Mouse (Mus musculus): ENCODE measurements around the gene Rnf38. TPM values are rescaled to one million over a fixed set of nuclear protein-coding genes. Genes with fewer than 3 reads are reported as not detected.
A peak's percentile ranks its signal among the peaks of the same experiment; 100 is the strongest.

The Rnf38 gene
- polyA plus RNA-seq, 1 experiment from 2014 or later: 55.1 TPM

DNA sequence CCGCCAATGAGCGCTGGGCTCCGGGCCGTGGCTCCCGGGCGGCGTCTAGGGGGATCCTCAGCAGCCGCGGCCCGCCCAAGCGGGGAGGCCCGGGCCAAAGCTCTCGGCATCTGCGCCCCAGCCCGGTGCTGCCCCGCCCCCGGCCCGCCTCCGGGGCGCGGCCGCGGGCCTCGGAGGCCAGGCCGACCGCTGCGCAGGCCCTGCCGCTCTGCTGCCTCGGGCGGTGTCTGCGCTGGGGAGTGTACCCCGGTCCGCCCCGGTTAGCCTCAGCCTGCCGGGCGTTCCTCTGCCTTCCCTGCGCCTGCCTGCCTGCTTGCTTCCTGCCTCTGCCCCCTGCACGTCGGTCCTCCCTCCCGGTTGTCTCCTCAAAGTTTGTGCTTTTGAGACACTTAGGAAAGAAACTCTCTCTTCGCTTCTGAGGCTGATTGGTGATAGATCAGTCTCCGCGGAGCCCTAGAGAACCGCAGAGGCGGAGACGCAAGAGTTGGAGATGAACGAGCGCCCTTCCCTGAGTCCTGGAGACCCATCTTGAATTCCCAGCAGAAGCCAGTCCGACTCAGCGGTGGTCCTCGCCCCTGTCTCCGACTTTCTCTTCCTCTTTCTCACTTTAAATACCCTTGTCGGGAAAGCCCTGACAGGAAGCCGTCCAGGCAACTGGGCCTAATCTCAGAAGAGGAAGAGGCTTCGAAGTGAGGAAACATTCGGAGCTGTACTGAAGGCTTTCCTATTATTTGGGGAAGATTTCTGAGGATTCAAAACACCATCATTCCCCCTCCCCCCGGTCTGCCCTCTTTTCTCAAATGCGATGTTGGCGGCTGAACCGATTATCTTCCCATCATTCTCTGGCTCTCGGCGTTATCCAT is 646 bp upstream of the Rnf38 start:
- peaks cover 12% of the 10 kb centered on the region for H3K4me1 ChIP-seq (ENCODE audit: control insufficient read depth, insufficient read depth, low read length)
- H3K27ac ChIP-seq (ENCODE audit: low read depth, low read length): peak overlapping the region; percentile 95
- H3K4me2 ChIP-seq (ENCODE audit: low read depth): peak overlapping the region; percentile 70
- peak overlapping the region; percentile 93 for H3K4me3 ChIP-seq (ENCODE audit: low read depth, low read length)
- under 1% methylated on average over 42 of the region's 62 CpGs for WGBS
- no peaks in the 10 kb centered on the region for H3K36me3 ChIP-seq (ENCODE audit: control insufficient read depth, insufficient read depth, low read length)
- no peaks in the 10 kb centered on the region for H3K27me3 ChIP-seq (ENCODE audit: control insufficient read depth, insufficient read depth, low read length)
- ATAC-seq (ENCODE audit: insufficient read depth, low FRiP score, low TSS enrichment): peak; percentile 94
- no peaks in the 10 kb centered on the region for H3K9me3 ChIP-seq (ENCODE audit: control insufficient read depth, low read length)
- DNase-seq (ENCODE audit: low spot score): peak; percentile 93
- peak overlapping the region; percentile 87 for H3K9ac ChIP-seq (ENCODE audit: low read length)

DNA sequence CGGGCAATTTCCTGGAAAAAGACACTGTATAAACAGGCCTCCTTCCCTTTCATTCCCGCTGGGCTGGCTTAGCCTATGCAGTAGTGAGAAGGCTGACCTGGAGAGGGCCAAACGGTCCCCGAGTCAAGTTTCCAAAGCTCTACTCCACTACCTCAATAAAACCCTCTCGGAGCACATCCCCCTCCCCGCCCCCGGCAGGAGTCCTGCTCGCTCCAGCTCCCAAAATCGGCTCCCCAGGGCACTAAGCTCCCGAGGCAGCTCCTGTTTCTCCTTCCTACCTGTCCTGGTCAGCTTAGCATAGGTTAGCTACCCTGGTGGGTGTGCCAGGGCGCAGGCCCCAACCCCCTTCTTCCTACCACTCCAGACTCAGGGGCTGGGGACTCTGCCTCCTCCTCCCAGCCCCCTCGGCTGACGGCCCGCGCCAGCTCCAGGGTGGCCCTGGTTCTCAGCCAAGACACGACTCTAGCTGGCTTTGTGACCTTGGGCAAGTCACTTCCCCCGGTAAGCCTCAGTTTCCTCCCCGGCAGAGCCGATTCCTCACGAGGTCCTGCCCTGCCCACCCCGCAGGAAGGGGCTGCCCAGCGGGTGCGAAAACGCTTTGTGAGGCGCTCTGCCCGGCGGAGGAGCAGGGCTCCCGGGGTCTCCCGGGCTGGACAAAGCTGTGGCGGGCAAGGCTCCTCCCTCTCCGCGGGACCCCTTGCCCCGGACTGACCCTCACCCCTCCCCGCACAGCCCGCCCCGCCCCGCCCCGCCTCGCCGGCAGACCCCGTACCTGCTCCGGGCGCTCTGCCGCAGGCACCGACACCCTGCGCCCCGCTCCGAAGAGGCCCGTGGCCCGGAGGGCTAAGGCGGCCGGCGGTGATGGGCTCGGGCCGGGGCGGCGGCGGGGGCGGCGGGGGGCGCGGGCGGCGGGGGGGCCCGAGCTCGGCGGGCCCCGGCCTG is 547 bp downstream of the Rnf38 start:
- peak overlapping the region; percentile 93 for H3K4me3 ChIP-seq (ENCODE audit: low read depth, low read length)
- peak; percentile 64 for ATAC-seq (ENCODE audit: insufficient read depth, low FRiP score, low TSS enrichment)
- no peaks in the 10 kb centered on the region for H3K36me3 ChIP-seq (ENCODE audit: control insufficient read depth, insufficient read depth, low read length)
- peak; percentile 72 for DNase-seq (ENCODE audit: low spot score)
- H3K9ac ChIP-seq (ENCODE audit: low read length): peak overlapping the region; percentile 87
- peaks cover 12% of the 10 kb centered on the region for H3K4me1 ChIP-seq (ENCODE audit: control insufficient read depth, insufficient read depth, low read length)
- peak overlapping the region; percentile 78 for H3K4me2 ChIP-seq (ENCODE audit: low read depth)
- no peaks in the 10 kb centered on the region for H3K27me3 ChIP-seq (ENCODE audit: control insufficient read depth, insufficient read depth, low read length)
- no peaks in the 10 kb centered on the region for H3K9me3 ChIP-seq (ENCODE audit: control insufficient read depth, low read length)
- peak overlapping the region; percentile 95 for H3K27ac ChIP-seq (ENCODE audit: low read depth, low read length)
- WGBS: 0% methylated on average over 32 of the region's 68 CpGs

DNA sequence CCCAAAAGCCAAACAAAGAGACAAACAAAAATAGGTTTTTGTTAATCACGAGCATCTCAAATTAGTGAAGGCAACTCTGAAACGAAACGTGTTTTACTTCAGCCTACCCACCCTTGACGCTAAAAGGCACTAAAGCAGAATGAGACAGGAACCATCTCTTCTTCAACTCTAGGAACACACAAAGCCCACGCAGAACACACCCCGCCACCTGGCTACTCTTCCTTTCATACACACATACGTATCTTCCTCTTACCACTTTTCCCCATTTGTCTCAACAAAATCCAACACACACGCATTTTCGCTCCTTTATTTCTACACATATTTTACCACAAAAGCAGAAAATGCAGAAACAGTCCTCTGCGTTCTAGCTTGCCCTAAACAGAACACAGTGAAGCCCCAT is 8.5 kb downstream of the Rnf38 start:
- DNase-seq (ENCODE audit: low spot score): no peak
- Histone ChIP-seq H3K4me2 (ENCODE audit: low read depth) (no peak overlapping the region), H3K36me3 (ENCODE audit: control insufficient read depth, insufficient read depth, low read length) (no peaks in the 10 kb centered on the region), H3K4me3 (ENCODE audit: low read depth, low read length) (no peak overlapping the region), H3K27me3 (ENCODE audit: control insufficient read depth, insufficient read depth, low read length) (no peaks in the 10 kb centered on the region), H3K9ac (ENCODE audit: low read length) (no peak overlapping the region), H3K27ac (ENCODE audit: low read depth, low read length) (no peak overlapping the region), H3K4me1 (ENCODE audit: control insufficient read depth, insufficient read depth, low read length) (0 out of 2 replicates have a peak, but pooled peaks cover 3% of the 10 kb centered on the region), H3K9me3 (ENCODE audit: control insufficient read depth, low read length) (no peaks in the 10 kb centered on the region)
- WGBS: 90% methylated on average over 10 of the region's 10 CpGs
- ATAC-seq (ENCODE audit: insufficient read depth, low FRiP score, low TSS enrichment): no peak

DNA sequence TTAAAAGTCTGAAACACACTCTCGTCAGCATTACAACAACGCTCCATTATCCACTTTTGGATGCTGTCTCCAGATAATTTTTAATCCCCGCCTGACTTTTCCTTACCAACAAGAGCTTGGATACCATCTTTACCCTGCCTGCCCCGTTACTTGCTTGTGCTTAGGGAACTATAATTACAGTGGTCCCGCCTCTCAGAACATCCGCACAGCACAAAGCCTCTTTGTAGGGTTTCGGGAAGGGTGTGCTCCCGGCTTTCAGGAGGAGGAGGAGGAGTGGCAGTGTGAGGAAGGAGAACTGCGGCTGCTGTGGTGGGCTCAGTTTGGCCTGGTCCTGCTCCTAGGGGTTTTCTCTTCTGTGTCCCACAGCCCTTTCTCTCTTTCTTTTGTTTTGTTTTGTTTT is 9.4 kb downstream of the Rnf38 start:
- 0 out of 2 replicates have a peak, but pooled peaks cover 3% of the 10 kb centered on the region for H3K4me1 ChIP-seq (ENCODE audit: control insufficient read depth, insufficient read depth, low read length)
- no peak overlapping the region for H3K4me2 ChIP-seq (ENCODE audit: low read depth)
- H3K27me3 ChIP-seq (ENCODE audit: control insufficient read depth, insufficient read depth, low read length): no peaks in the 10 kb centered on the region
- H3K4me3 ChIP-seq (ENCODE audit: low read depth, low read length): no peak overlapping the region
- no peaks in the 10 kb centered on the region for H3K9me3 ChIP-seq (ENCODE audit: control insufficient read depth, low read length)
- ATAC-seq (ENCODE audit: insufficient read depth, low FRiP score, low TSS enrichment) (no peak), DNase-seq (ENCODE audit: low spot score) (peak; percentile 35)
- no peak overlapping the region for H3K9ac ChIP-seq (ENCODE audit: low read length)
- H3K36me3 ChIP-seq (ENCODE audit: control insufficient read depth, insufficient read depth, low read length): no peaks in the 10 kb centered on the region
- no peak overlapping the region for H3K27ac ChIP-seq (ENCODE audit: low read depth, low read length)
- 33% methylated on average over 9 of the region's 9 CpGs for WGBS

DNA sequence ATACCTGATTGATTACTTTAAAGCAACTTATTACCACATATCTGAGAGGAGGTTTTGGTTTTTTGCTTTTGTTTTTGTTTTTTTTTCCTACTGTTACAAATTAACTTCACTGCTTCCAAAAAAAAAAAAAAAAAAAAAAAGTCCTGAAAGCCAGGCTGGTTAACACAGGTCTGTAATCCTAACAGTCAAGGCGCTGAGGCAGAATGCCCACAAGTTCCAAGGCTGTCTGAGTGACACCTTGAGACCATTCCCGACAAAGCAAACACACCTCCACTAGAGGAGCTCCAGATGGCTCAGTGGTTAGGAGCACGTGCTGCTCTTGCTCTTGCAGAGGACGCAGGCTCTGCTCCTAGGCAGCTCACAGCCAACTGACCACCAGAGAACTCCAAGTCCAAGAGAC is 10.1 kb downstream of the Rnf38 start:
- no peak for ATAC-seq (ENCODE audit: insufficient read depth, low FRiP score, low TSS enrichment)
- Histone ChIP-seq H3K27me3 (ENCODE audit: control insufficient read depth, insufficient read depth, low read length) (no peaks in the 10 kb centered on the region), H3K4me1 (ENCODE audit: control insufficient read depth, insufficient read depth, low read length) (0 out of 2 replicates have a peak, but pooled peaks cover 3% of the 10 kb centered on the region), H3K36me3 (ENCODE audit: control insufficient read depth, insufficient read depth, low read length) (no peaks in the 10 kb centered on the region), H3K4me3 (ENCODE audit: low read depth, low read length) (no peak overlapping the region), H3K9ac (ENCODE audit: low read length) (no peak overlapping the region), H3K9me3 (ENCODE audit: control insufficient read depth, low read length) (no peaks in the 10 kb centered on the region), H3K27ac (ENCODE audit: low read depth, low read length) (no peak overlapping the region), H3K4me2 (ENCODE audit: low read depth) (no peak overlapping the region)
- WGBS: 71% methylated on average over 4 of the region's 4 CpGs
- DNase-seq (ENCODE audit: low spot score): no peak

DNA sequence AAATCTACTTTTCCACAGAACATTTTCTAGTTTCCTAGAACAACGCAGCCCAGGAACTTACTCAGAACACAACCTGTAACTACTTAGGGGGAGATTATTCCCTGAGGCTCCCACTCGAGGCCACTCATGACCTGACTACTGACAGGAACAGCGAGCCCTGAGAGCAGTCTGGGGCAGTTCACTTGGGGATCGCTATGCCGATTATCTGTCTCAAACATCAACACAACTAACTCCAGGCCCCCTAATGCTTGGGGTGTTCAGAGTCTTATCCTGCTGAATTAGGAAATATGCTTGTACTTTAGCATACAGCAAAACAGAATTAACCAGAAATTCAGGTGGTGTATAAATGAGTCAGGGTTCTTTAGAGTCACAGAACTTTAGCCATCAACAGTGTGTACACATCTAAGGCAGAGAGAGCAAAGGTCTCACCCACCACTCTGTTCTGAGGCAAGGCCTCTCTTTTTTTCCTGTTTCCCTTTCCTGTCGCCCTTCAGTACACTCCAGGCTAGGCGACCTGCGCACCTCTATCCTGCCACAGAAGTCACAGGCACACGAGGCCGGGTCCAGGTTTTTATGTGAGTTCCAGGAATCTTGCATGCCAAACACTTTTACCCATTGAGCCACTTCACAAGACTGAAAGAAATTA is 16.7 kb downstream of the Rnf38 start:
- H3K36me3 ChIP-seq (ENCODE audit: control insufficient read depth, insufficient read depth, low read length): no peaks in the 10 kb centered on the region
- ATAC-seq (ENCODE audit: insufficient read depth, low FRiP score, low TSS enrichment): no peak
- no peak for DNase-seq (ENCODE audit: low spot score)

DNA sequence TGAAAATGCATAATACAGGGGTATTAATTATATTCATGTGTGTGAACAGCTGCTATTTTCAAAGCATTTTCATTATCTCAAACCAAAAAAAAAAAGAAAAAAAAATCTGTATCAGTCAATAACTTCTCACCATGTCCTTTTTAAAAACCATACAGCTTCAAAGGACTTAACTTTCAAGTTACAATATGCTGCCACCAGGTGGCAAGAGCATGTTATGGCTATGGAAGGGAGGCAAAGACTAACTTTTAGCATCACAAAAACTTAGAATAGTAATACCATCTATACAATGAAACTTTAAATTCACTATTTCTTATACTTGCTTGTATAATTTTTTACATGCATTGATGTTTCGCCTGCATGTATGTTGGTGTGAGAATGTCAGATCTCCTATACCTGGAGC is 33.6 kb downstream of the Rnf38 start:
- Histone ChIP-seq H3K36me3 (ENCODE audit: control insufficient read depth, insufficient read depth, low read length) (no peaks in the 10 kb centered on the region), H3K4me3 (ENCODE audit: low read depth, low read length) (no peak overlapping the region), H3K9ac (ENCODE audit: low read length) (no peak overlapping the region), H3K4me1 (ENCODE audit: control insufficient read depth, insufficient read depth, low read length) (no peaks in the 10 kb centered on the region), H3K9me3 (ENCODE audit: control insufficient read depth, low read length) (no peaks in the 10 kb centered on the region), H3K27ac (ENCODE audit: low read depth, low read length) (no peak overlapping the region), H3K27me3 (ENCODE audit: control insufficient read depth, insufficient read depth, low read length) (no peaks in the 10 kb centered on the region), H3K4me2 (ENCODE audit: low read depth) (no peak overlapping the region)
- WGBS: 78% methylated on average over 1 of the region's 1 CpGs
- ATAC-seq (ENCODE audit: insufficient read depth, low FRiP score, low TSS enrichment) (no peak), DNase-seq (ENCODE audit: low spot score) (peak; percentile 28)

More for the DNA sequence above, 16.7 kb downstream of the Rnf38 start:
- Histone ChIP-seq H3K4me3 (ENCODE audit: low read depth, low read length) (no peak overlapping the region), H3K9ac (ENCODE audit: low read length) (no peak overlapping the region), H3K27me3 (ENCODE audit: control insufficient read depth, insufficient read depth, low read length) (no peaks in the 10 kb centered on the region), H3K9me3 (ENCODE audit: control insufficient read depth, low read length) (no peaks in the 10 kb centered on the region), H3K4me1 (ENCODE audit: control insufficient read depth, insufficient read depth, low read length) (no peaks in the 10 kb centered on the region), H3K4me2 (ENCODE audit: low read depth) (no peak overlapping the region), H3K27ac (ENCODE audit: low read depth, low read length) (no peak overlapping the region)
- WGBS: 74% methylated on average over 10 of the region's 10 CpGs

DNA sequence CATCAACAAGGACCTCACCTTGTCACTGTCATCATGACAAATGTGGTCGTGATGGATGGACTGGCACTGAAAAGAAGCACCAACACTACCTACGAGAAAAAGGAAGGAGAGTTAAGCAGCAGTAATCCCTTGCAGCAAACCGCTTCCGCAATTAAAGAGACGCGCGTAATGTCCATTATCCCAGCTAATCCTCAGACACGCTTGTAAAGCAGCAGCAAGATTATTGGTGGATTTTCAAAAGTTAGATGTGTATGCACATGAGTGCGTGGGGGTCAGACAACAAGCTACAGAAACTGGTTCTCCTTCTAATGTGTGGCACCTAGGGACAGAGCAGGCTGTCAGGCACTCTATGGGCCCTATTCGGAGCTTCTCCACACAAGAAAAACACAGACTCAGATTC is 46.2 kb downstream of the Rnf38 start:
- Histone ChIP-seq H3K4me2 (ENCODE audit: low read depth) (no peak overlapping the region), H3K9me3 (ENCODE audit: control insufficient read depth, low read length) (no peaks in the 10 kb centered on the region), H3K4me1 (ENCODE audit: control insufficient read depth, insufficient read depth, low read length) (no peaks in the 10 kb centered on the region), H3K4me3 (ENCODE audit: low read depth, low read length) (no peak overlapping the region), H3K36me3 (ENCODE audit: control insufficient read depth, insufficient read depth, low read length) (no peaks in the 10 kb centered on the region), H3K9ac (ENCODE audit: low read length) (no peak overlapping the region), H3K27ac (ENCODE audit: low read depth, low read length) (no peak overlapping the region), H3K27me3 (ENCODE audit: control insufficient read depth, insufficient read depth, low read length) (no peaks in the 10 kb centered on the region)
- WGBS: 91% methylated on average over 10 of the region's 10 CpGs
- DNase-seq (ENCODE audit: low spot score) (no peak), ATAC-seq (ENCODE audit: insufficient read depth, low FRiP score, low TSS enrichment) (no peak)

All from neural tube, embryonic 11.5 days (tissue).